Mouse (Mus musculus) CD4-positive, CD25-positive, alpha-beta regulatory T cell, adult 4 months (primary cell): ENCODE data around the gene Zfp945. TPM values are rescaled to one million over a fixed set of nuclear protein-coding genes. Genes with fewer than 3 reads are reported as not detected.
A peak's percentile ranks its signal among the peaks of the same experiment; 100 is the strongest.
"Not testable (repeated sequence)": the region's sequence is repeated elsewhere in the genome, so short reads cannot be mapped to it uniquely, and the experiment has no call there.

Source experiments
- ATAC-seq: one replicate; pipeline ENCODE4 v1.8.0; 2017
- polyA plus RNA-seq, 2 experiments: library from polyadenylated mRNA; unstranded; fragments of 100-300 nt; shearing (Covaris generic); gene quantifications; one replicate each; pipeline ENCODE4 v1.2.1; 2017

The Zfp945 gene
- 10 to 100 TPM; 21.1 to 24.5 TPM for polyA plus RNA-seq

- peak; percentile 63 for ATAC-seq
These were observed at the start of gene Zfp945 for GRCm38 (mm10) chr17:22866845-22867481. Gene Zfp945 (minus strand): TSS chr17:22867134.

- ATAC-seq, result no peak
These were observed 21.4 kb upstream of the Zfp945 start for GRCm38 (mm10) chr17:22888302-22888701.

GRCm38 (mm10) chr17:22884059-22884698, 17.2 kb upstream of the Zfp945 start:
- ATAC-seq, result no peak

- ATAC-seq, result no peak
These were observed 10.7 kb upstream of the Zfp945 start for GRCm38 (mm10) chr17:22877427-22878307.

- peak; percentile 47 for ATAC-seq
These were observed 9.4 kb upstream of the Zfp945 start for GRCm38 (mm10) chr17:22876316-22876715.

- not testable (repeated sequence) for ATAC-seq
These were observed 8.6 kb upstream of the Zfp945 start for GRCm38 (mm10) chr17:22875549-22875948.

- peak; percentile 87 for ATAC-seq
These were observed 501 bp downstream of the Zfp945 start for GRCm38 (mm10) chr17:22866421-22866844.

- ATAC-seq, result no peak
These were observed 45.8 kb downstream of the Zfp945 start for GRCm38 (mm10) chr17:22821166-22821565.

GRCm38 (mm10) chr17:22818199-22818595, 48.7 kb downstream of the Zfp945 start:
- ATAC-seq, result no peak

GRCm38 (mm10) chr17:22817471-22818198, 49.3 kb downstream of the Zfp945 start:
- peak; percentile 82 for ATAC-seq

- peak; percentile 54 for ATAC-seq
These were observed 67.2 kb downstream of the Zfp945 start for GRCm38 (mm10) chr17:22799707-22800106.

Other genes starting within 250 kb of the Zfp945 start
- under 1 TPM in 1 of 2 experiments, not detected in 1; 0.04 TPM for gene Vmn2r113, start 75.8 kb upstream of the Zfp945 start, polyA plus RNA-seq
- gene Vmn2r-ps130, start 194.0 kb upstream of the Zfp945 start, polyA plus RNA-seq, result under 1 TPM in 1 of 2 experiments, not detected in 1; 0.05 TPM